Mouse (Mus musculus): ENCODE measurements around the gene Wnt7b.

DNA sequence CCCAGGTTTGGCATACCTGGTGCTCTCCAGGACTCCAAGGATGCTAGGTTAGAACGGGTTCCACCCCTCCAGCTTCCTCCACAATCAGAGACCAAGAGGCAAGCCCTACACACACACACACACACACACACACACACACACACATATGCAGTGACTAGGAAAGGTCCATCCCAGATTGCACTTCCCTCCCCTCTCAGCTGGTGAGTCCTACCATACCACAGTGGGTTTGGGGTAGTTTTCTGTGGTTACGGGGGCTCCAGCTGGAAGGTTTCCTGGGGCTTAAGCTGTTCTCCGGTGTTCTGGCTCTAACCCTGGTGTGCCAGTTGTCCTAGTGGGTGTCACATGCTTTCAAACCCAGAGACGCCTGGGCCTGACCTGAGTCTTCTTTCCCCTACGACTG is 8.2 kb downstream of the Wnt7b start:
- no peak for TF ChIP-seq CTCF (IDR thresholded peaks at IDR 0.05)
- TF ChIP-seq EP300 (IDR thresholded peaks at IDR 0.05): no peak
